Mouse (Mus musculus) C2C12 (cell line): Measurements from ENCODE around the gene Cxcr1.

ENCODE experiments used
- CTCF ChIP-seq: IDR thresholded peaks from one replicate; pipeline ENCODE4 v1.5.1; 2011; ENCODE audit not compliant: control insufficient read depth, insufficient read depth, insufficient read length
- FOSL1 ChIP-seq: IDR thresholded peaks from one replicate; pipeline ENCODE4 v1.8.0; 2011; ENCODE audit warnings: mild to moderate bottlenecking, low read length; ENCODE audit not compliant: poor library complexity, insufficient read depth, severe bottlenecking
- MAX ChIP-seq: IDR thresholded peaks from one replicate; pipeline ENCODE4 v1.6.1; 2011; ENCODE audit warnings: mild to moderate bottlenecking, control low read depth
- MYOD1 ChIP-seq: IDR thresholded peaks from one replicate; pipeline ENCODE4 v1.6.1; 2011; ENCODE audit warnings: low read depth; ENCODE audit not compliant: control insufficient read depth, insufficient read length
- MYOG ChIP-seq: IDR thresholded peaks from one replicate; pipeline ENCODE4 v1.6.1; 2011; ENCODE audit not compliant: control insufficient read depth, insufficient read length; ENCODE audit errors: extremely low read depth
- USF1 ChIP-seq: IDR thresholded peaks from one replicate; pipeline ENCODE4 v1.6.1; 2011; ENCODE audit warnings: low read depth, mild to moderate bottlenecking, control low read depth, moderate library complexity

DNA sequence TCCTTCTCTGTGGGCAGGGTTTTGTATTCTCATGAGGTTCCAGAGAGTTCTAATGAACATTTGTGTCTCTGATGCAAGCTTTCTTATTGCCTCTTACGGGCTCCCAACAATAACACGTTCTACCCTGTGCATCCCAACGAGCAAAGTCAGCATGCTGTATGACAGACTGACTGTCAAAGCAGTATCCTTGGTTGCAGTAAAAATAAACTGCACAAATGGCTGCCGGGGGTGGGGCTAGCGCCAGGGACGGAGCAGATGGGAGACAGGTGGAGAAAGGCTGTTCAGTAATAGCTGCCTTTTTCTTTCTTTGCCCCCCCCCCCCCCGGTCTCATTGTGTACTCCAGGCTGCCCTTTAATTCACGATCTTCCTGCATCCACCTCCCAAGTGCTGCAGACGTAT is 13.5 kb upstream of the Cxcr1 start:
- TF ChIP-seq CTCF (no peak), MYOD1 (no peak), FOSL1 (no peak), MAX (no peak), USF1 (no peak), MYOG (no peak)
